Mouse (Mus musculus) testis, adult 2 months (tissue): ENCODE results near the gene Rps27rt.

Source experiments
- CTCF ChIP-seq: fragments of 200-500 bp; IDR thresholded peaks from 2 replicates; pipeline ENCODE4 v1.5.1; 2012; ENCODE audit warnings: low read depth, mild to moderate bottlenecking, inconsistent platforms, low read length, moderate library complexity; ENCODE audit not compliant: control insufficient read depth, insufficient read depth, insufficient replicate concordance
- POLR2A ChIP-seq: fragments of 200-500 bp; IDR thresholded peaks from 2 replicates; pipeline ENCODE4 v1.6.1; 2012; ENCODE audit warnings: low read depth, mild to moderate bottlenecking, inconsistent platforms, low read length, moderate library complexity; ENCODE audit not compliant: control insufficient read depth

DNA sequence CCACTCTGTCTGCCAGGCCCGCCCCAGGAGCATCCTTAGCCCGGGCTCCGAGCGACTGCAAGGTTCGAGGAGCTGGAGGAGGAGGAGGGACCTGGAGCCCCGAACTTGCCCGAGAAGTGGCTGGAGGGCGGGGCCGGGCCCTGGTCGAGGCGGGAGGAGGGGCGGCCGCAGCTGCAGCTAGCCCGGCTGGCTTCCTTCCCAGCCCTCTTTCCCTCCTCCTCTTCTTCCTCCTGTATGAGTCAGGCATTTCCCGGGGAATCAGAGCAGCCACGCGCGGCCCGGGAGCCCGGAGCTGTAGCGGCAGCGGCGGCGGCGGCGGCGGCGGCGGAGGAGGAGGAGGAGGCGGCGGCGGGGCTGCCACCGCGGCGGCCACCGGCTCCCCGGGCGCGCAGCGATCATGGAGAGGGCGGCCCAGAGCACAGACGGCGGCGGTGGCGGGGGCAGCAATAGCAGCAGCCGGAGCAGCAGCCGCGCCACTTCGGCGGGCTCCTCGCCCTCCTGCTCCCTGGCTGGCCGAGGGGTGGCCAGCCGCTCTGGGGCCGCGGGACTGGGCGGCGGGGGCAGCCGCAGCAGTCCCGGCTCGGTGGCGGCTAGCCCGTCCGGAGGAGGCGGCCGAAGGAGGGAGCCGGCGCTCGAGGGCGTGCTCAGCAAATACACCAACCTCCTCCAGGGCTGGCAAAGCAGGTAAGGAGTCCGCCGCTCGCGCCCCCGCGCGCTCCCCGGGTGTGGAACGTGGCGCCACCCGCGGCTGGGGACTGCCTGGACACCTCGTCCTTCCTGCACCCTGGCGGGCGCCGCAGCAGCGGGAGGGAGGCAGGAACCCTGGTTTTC lies 4.0 kb downstream of the Rps27rt start, which contains the start of gene Osbpl10:
- TF ChIP-seq CTCF (no peak), POLR2A (no peak)
